Mouse (Mus musculus): ENCODE measurements around the gene Gm17268.

Gene Gm17268

DNA sequence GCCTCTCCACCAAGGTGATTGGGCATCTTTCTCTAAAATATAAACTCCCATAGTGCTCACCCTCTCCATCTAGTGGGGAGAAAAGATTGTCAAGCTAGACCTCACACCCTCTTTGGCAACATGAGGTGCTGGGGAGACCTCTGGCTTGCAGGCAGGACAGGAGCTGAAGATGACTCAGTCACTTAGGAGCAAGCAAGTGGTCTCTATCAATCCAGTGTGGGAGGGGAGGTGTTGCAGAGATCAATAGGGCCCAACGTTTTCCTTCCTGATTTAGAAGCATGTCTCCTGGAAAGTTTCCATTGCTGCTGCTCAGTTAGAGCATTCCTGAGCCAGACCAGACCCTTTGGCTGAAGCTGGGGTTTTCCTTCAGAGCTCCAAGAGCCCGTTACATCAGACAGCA, at the start of gene Gm17268:
Gm17268 (minus strand) TSS at position 28 of the 400 bp plus-strand sequence.
- in situ Hi-C loops (cut with MboI, MseI) = no loop called here

GRCm38 (mm10) chr11:82084360-82084759, 46.0 kb upstream of the Gm17268 start:
- in situ Hi-C loops (cut with MboI, MseI) = no loop called here

DNA sequence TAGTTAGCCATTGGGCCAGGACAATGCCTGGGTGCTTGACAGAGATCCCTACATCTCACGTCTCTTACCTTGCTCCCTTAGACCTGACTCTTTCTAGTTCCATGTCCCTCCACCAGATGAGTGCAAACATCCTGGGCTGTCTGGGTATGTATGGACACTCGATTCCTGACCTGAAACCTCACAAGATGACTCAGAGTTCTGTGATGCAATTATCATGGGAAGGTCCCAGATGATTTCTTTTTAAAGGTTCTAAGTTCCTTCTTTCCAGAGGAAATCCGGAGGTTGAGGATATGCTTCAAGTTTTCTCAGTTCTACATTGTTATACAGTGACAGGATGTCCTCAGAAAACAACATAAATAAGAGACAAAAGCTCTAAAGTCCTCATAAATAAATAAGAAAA, 42.5 kb upstream of the Gm17268 start:
- in situ Hi-C loops (cut with MboI, MseI) = no loop called here

DNA sequence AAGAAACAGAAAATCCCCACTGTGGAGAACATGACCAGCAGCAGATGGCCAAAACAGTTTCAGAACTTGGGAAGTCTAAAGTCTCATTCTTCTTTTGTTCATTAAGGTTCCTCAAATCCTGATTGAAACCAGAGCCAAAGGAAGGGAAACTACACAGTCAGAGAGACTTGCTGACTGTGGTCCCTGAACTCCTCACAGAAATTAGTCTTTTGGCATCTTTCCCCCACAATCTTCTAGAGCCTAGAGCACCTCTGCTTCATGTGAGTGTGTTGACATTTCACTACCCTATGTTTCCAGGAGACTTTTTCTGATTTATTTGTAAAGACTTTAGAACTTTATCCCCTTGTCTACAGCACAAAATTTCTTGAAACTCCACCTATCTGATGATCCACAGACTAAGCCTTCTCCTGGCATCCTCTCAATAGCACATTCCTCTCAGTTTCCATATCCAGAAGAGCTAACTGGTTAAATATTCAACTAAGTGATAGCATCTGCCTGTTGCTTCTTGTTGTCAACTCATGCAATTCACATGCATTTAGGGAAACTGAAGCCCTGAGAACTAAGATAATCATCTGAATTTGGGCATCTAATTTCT, 39.9 kb upstream of the Gm17268 start:
- in situ Hi-C loops (cut with MboI, MseI) = no loop called here

DNA sequence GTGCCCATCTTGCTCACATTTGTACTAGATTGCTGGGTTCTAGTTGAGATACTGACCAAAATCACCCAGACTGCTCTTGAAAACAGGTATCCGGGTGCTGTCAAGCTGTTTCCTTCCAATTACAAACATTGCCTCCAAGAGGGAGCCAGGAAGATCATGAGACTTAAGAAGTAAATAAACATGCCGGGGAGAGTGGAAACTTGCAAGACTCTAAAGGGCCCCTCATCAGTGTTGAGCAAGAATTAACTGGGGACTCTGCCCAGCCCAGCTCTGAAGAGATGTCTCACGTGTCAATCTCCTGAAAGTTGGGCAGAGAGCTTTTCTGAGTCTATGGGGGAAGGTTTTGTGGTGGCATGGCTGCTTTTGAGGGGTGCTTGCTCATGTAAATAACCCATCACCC, 38.7 kb upstream of the Gm17268 start:
- in situ Hi-C loops (cut with MboI, MseI) = no loop called here

GRCm38 (mm10) chr11:82073686-82074085, 35.3 kb upstream of the Gm17268 start:
- in situ Hi-C loops (cut with MboI, MseI) = no loop called here

DNA sequence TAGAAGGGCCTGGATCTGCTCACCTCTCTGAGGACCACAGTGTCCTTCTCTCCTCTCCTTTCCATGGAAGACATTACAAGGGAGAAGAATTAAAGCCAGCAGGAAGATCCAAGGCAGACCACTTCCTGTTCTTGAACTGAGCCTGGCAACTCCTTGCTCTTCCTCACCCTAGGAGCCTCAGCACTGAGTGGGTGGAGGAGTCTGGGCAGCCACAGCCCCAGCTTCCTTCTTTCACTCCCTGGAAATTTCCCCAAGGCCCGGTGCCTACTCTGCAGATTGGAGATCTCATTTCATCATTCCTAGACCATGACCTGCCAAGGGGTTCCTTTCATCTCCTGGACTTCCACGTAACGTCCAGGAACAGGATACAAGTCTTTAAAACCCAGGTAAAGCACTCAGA, 34.6 kb upstream of the Gm17268 start:
- in situ Hi-C loops (cut with MboI, MseI) = no loop called here

DNA sequence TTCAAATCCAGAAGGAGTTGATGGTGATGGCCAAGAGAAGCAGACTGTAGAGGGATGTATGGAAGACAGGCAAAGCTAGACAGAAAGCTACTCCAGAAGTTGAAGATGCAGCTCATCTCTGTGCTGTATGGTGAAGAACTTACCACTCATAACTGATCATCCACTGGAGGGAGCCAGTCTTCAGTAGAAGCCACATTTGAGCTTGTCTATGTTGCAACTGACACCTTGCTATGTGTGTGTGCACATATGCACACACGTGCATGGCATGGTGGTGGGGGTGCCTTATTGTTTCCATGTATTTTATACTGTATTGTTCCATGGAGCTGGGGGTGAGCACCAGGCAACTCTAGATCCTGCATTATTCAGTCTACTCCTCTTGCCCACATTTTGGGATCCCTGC, 34.0 kb upstream of the Gm17268 start:
- in situ Hi-C loops (cut with MboI, MseI) = no loop called here

GRCm38 (mm10) chr11:82071076-82071475, 32.7 kb upstream of the Gm17268 start:
- in situ Hi-C loops (cut with MboI, MseI) = no loop called here

- in situ Hi-C loops (cut with MboI, MseI) = no loop called here
Measured at GRCm38 (mm10) chr11:82066953-82067571, 28.7 kb upstream of the Gm17268 start.

- in situ Hi-C loops (cut with MboI, MseI) = no loop called here
Measured at GRCm38 (mm10) chr11:82063454-82063853, 25.1 kb upstream of the Gm17268 start.

DNA sequence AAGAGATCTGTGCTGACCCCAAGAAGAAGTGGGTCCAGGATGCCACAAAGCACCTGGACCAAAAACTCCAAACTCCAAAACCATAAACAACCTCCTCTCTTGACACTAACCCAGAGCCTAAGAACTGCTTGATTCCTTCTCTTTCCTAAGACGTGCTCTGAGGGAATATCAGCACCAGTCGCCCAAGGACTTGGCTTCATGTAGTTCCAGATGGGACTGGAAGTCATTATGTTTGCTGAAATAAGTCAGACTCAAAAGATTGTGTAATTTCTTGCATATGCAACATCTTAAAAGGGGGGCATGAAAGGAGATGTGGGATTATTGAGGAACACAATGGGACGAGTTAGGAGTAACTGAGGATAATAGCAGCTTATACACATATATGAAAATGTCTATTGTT, 23.9 kb upstream of the Gm17268 start:
- in situ Hi-C loops (cut with MboI, MseI) = no loop called here

- in situ Hi-C loops (cut with MboI, MseI) = no loop called here
Measured at GRCm38 (mm10) chr11:82057646-82058045, 19.3 kb upstream of the Gm17268 start, which contains the start of gene Ccl11. Gene Ccl11, plus strand, starts transcription at chr11:82057823.

GRCm38 (mm10) chr11:82053849-82054248, 15.5 kb upstream of the Gm17268 start:
- in situ Hi-C loops (cut with MboI, MseI) = loop anchor here (5.0 kb wide), 1 partner anchor 123 kb away; no protein-coding TSS in a partner anchor

GRCm38 (mm10) chr11:82047746-82048415, 9.5 kb upstream of the Gm17268 start:
- in situ Hi-C loops (cut with MboI, MseI) = no loop called here

GRCm38 (mm10) chr11:82045471-82045870, 7.1 kb upstream of the Gm17268 start, which contains the start of gene Ccl7:
Gene Ccl7, plus strand, starts transcription at chr11:82045712.
- in situ Hi-C loops (cut with MboI, MseI) = no loop called here

GRCm38 (mm10) chr11:82041671-82042080, 3.3 kb upstream of the Gm17268 start:
- in situ Hi-C loops (cut with MboI, MseI) = no loop called here

- in situ Hi-C loops (cut with MboI, MseI) = no loop called here
Measured at GRCm38 (mm10) chr11:82039132-82039660, 834 bp upstream of the Gm17268 start.

DNA sequence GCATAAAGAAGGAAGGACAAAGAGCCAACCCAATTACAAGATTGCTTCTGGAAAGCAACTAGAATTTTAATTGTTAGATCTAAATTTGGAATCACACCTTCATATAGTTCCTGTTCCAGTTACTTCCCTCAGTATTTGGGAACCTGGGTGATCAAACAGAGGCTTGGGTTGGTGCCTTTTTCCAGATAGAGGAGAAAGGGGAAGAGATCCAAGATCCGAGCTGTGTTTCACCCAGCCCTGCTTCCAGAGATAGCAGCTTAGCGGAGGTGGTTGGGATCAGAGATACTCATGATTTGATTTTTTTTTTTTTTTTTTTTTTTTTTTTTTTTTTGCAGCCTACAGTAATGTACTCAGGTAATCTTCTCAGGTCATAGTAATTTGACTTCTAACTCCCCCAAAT, 2.5 kb downstream of the Gm17268 start:
- in situ Hi-C loops (cut with MboI, MseI) = no loop called here

GRCm38 (mm10) chr11:82035356-82035755, 3.0 kb downstream of the Gm17268 start, which contains the start of gene Ccl2:
Gene Ccl2, plus strand, starts transcription at chr11:82035571.
- in situ Hi-C loops (cut with MboI, MseI) = no loop called here

- in situ Hi-C loops (cut with MboI, MseI) = no loop called here
Measured at GRCm38 (mm10) chr11:82034446-82034845, 3.9 kb downstream of the Gm17268 start.

DNA sequence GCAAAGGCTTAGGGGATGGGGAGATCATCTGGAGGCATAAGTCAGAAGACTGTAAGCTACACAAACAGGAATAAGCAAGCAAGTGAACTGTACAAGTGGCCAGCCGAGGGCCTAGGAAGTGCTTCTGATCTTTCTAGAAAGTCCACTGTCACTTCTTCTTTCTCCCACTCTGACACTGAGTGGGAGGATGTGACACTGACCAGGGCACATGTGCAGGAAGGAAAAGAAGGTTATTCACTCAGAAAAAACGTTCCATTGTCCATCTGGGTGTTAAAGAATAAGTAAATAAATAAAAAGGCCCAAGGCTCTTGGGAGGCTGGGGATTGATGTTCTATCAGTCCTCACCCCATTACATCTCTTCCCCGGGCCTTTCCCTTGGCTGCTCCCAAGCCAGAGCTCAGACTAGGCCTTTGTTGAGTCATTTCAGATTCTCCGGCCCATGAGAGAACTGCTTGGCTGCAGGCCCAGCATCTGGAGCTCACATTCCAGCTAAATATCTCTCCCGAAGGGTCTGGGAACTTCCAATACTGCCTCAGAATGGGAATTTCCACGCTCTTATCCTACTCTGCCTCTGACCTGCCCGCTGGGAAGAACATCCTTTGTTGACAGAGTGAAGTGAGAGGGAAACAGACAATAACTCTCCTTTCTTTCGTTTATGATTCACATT, 5.6 kb downstream of the Gm17268 start:
- in situ Hi-C loops (cut with MboI, MseI) = no loop called here

Data from T-helper 2 cell (primary cell).